Mouse (Mus musculus) liver, postnatal 0 days (tissue): ENCODE data around the gene Plk4. TPM values are rescaled to one million over a fixed set of nuclear protein-coding genes. Genes with fewer than 3 reads are reported as not detected.
A peak's percentile ranks its signal among the peaks of the same experiment; 100 is the strongest.
"Not testable (repeated sequence)": the region's sequence is repeated elsewhere in the genome, so short reads cannot be mapped to it uniquely, and the experiment has no call there.

Experiments used
- ATAC-seq: fragments of 200-750 bp; cut with Nextera tagmentation; 2 replicates; pipeline ENCODE4 v1.8.0; 2017; ENCODE audit warnings: mild to moderate bottlenecking, moderate library complexity
- DNase-seq: peaks from one replicate; pipeline ENCODE4 v3.0.0-alpha.2; 2016
- H3K27ac ChIP-seq: fragments of 300-500 bp; sonication (generic); 2 replicates; pipeline ENCODE4 v1.5.1; 2014; ENCODE audit warnings: antibody characterized with exemption, moderate library complexity, mild to moderate bottlenecking, low read depth
- H3K27me3 ChIP-seq: fragments of 300-500 bp; sonication (generic); 2 replicates; pipeline ENCODE4 v1.6.1; 2014; ENCODE audit warnings: low read length, control low read depth, mixed read lengths; ENCODE audit not compliant: insufficient read depth
- H3K36me3 ChIP-seq: fragments of 300-500 bp; sonication (generic); replicated peaks from 2 replicates; pipeline ENCODE4 v1.6.1; 2014; ENCODE audit warnings: mild to moderate bottlenecking, control low read depth, low read length, moderate library complexity, mixed read lengths; ENCODE audit not compliant: insufficient read depth
- H3K4me1 ChIP-seq: fragments of 300-500 bp; sonication (generic); 2 replicates; pipeline ENCODE4 v1.6.1; 2014; ENCODE audit warnings: antibody characterized with exemption, mild to moderate bottlenecking, control low read depth; ENCODE audit not compliant: insufficient read depth
- H3K4me2 ChIP-seq: fragments of 300-500 bp; sonication (generic); 2 replicates; pipeline ENCODE4 v1.6.1; 2014; ENCODE audit warnings: low read depth, mild to moderate bottlenecking, low read length, moderate library complexity, mixed read lengths
- H3K4me3 ChIP-seq: fragments of 300-500 bp; sonication (generic); 2 replicates; pipeline ENCODE4 v1.5.1; 2014; ENCODE audit warnings: low read depth, low read length
- H3K9ac ChIP-seq: fragments of 300-500 bp; sonication (generic); replicated peaks from 2 replicates; pipeline ENCODE4 v1.6.1; 2014; ENCODE audit warnings: mild to moderate bottlenecking, moderate library complexity
- H3K9me3 ChIP-seq: fragments of 300-500 bp; sonication (generic); 2 replicates; pipeline ENCODE4 v1.6.1; 2016; ENCODE audit warnings: mild to moderate bottlenecking, control low read depth, low read length, mixed read lengths
- CTCF ChIP-seq: sonication (generic); IDR thresholded peaks from 2 replicates; pipeline ENCODE4 v1.5.1; 2016; ENCODE audit warnings: antibody characterized with exemption, low read depth
- EP300 ChIP-seq: IDR thresholded peaks from 2 replicates; pipeline ENCODE4 v1.6.1; 2016; ENCODE audit warnings: antibody characterized with exemption, low read depth, mild to moderate bottlenecking
- WGBS: fragments of 180-500 bp; shearing (Covaris S2); extraction: QIAGEN DNeasy Blood & Tissue Kit; methylation state at CpG from one replicate; pipeline ENCODE4 v1.1.7; 2014; ENCODE audit not compliant: insufficient replicate concordance; 5-methylcytosine and 5-hydroxymethylcytosine counted together
- polyA plus RNA-seq: library from polyadenylated mRNA; unstranded; fragments of >200 nt; fragmentation: Nextera tagmentation; extraction: Ambion mirVana; gene quantifications from 2 replicates; pipeline ENCODE4 v1.2.1, GENCODE M21; 2015

The Plk4 gene
- polyA plus RNA-seq, 1 experiment from 2014 or later, result 15.2 TPM

DNA sequence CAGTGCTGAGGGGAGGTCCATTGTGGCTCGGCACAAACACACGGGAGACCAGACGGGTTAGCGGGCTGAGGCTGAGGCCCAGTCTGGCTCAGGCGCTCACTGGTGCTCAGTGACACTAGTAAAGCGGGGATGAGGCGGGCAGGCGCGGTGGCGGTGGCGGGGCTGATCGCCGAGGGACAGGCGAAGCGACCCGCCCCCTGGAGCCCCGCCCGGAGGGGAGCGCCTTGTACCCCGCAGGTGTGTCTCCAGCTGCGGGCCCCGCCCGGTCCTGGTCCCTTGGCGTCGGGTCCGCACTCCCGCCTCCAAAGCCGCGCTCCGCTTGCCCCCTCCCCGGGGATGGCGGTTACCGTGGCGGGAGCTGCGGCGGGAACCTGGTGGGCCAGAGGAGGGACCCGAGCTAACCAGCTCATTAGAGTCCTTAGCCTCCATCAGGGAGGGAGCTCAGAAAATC, 579 bp downstream of the Plk4 start:
- peak overlapping the region; percentile 99 for H3K4me2 ChIP-seq
- no peaks in the 10 kb centered on the region for H3K27me3 ChIP-seq
- peak overlapping the region; percentile 87 for H3K27ac ChIP-seq
- peak; percentile 83 for DNase-seq
- no peak for TF ChIP-seq EP300
- no peak for TF ChIP-seq CTCF
- under 1% methylated on average over 32 of the region's 37 CpGs for WGBS
- H3K9ac ChIP-seq, result peak overlapping the region; percentile 94
- ATAC-seq, result peak; percentile 70
- peaks cover 20% of the 10 kb centered on the region for H3K36me3 ChIP-seq
- H3K9me3 ChIP-seq, result no peaks in the 10 kb centered on the region
- peaks cover 4% of the 10 kb centered on the region for H3K4me1 ChIP-seq
- H3K4me3 ChIP-seq, result peak overlapping the region; percentile 88

DNA sequence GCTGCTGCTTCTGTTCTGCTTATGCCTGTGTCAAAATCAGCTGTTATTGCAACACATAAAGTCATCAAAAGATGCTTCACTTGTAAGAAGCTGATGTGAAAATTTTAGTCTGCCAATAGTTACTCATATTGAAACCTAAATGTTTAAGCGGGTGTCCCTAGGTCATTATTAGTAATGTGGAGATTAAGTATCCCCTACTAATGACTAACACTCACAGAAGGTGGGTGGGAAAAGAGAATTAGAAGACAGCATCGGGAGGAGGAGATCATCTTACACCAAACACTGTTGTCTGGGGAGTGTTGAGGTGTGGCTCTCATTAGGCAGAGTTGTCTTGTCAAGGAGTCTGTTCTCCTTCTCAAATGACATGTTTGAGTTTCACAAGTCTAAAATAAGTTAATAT, 7.1 kb downstream of the Plk4 start:
- Histone ChIP-seq H3K9me3 (no peaks in the 10 kb centered on the region), H3K27ac (no peak overlapping the region), H3K9ac (no peak overlapping the region), H3K4me1 (no peaks in the 10 kb centered on the region), H3K4me3 (no peak overlapping the region), H3K27me3 (no peaks in the 10 kb centered on the region), H3K4me2 (no peak overlapping the region), H3K36me3 (peaks cover 53% of the 10 kb centered on the region)
- ATAC-seq (no peak), DNase-seq (no peak)
- WGBS, result 85% methylated on average over 2 of the region's 2 CpGs
- TF ChIP-seq CTCF (no peak), EP300 (no peak)

DNA sequence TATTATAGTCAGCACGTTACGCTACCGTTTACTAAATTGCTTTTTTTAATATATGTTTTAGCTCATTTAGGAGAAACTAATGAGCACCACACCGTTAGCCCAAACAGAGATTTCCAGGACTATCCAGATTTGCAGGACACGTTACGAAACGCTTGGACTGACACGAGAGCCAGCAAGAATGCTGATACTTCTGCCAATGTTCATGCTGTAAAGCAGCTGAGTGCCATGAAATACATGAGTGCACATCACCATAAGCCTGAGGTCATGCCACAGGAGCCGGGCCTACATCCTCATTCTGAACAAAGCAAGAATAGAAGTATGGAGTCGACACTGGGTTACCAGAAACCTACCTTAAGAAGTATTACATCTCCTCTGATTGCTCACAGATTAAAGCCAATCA, 8.9 kb downstream of the Plk4 start:
- Histone ChIP-seq H3K9me3 (no peaks in the 10 kb centered on the region), H3K27ac (no peak overlapping the region), H3K4me2 (no peak overlapping the region), H3K9ac (no peak overlapping the region), H3K4me1 (no peaks in the 10 kb centered on the region), H3K27me3 (no peaks in the 10 kb centered on the region), H3K4me3 (no peak overlapping the region), H3K36me3 (peaks cover 61% of the 10 kb centered on the region)
- TF ChIP-seq EP300, result no peak
- no peak for TF ChIP-seq CTCF
- ATAC-seq (no peak), DNase-seq (no peak)
- WGBS, result 94% methylated on average over 10 of the region's 10 CpGs

DNA sequence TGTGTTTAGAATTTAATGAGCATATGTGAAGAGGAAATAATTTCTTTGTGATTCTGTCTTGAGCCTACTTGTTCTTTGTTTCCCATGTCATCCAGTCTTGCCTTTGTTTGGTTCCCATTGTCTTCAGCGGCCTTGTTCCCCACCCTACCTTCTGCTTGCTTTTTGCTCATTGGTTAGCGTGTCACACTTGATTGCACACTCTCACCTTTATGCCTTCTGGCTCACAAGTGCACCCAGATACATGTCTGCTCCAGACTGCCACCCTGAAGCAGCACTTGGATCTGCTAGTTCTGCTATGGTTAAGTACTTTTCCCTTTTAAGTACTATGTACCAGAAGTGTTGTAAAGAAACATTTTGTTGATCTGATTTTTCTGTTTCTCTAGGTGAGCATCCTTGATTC, 10.1 kb downstream of the Plk4 start:
- Histone ChIP-seq H3K27ac (no peak overlapping the region), H3K9me3 (no peaks in the 10 kb centered on the region), H3K27me3 (no peaks in the 10 kb centered on the region), H3K9ac (no peak overlapping the region), H3K4me2 (no peak overlapping the region), H3K4me3 (no peak overlapping the region), H3K36me3 (peaks cover 63% of the 10 kb centered on the region), H3K4me1 (no peaks in the 10 kb centered on the region)
- TF ChIP-seq EP300 (no peak), CTCF (no peak)
- DNase-seq (no peak), ATAC-seq (no peak)
- WGBS, result 95% methylated on average over 2 of the region's 2 CpGs

DNA sequence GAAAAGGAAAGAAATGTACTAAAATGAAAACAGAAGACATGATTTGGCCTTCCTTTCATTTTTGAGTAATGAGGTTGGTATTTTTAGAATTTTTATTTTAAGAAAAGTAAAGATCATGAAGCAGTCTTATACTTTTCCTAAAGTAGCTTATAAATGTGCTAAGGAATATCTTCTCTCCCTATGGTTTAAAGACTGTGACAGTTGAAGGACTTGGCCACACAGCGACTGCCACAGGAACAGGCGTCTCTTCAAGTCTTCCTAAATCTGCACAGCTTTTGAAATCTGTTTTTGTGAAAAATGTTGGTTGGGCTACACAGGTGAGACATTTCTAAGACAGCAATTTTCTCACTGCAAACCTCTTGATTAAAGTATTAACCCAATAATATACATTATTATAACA, 13.5 kb downstream of the Plk4 start:
- no peak overlapping the region for H3K9ac ChIP-seq
- no peak overlapping the region for H3K4me2 ChIP-seq
- H3K36me3 ChIP-seq, result peaks cover 62% of the 10 kb centered on the region
- no peaks in the 10 kb centered on the region for H3K27me3 ChIP-seq
- H3K9me3 ChIP-seq, result no peaks in the 10 kb centered on the region
- 95% methylated on average over 2 of the region's 2 CpGs for WGBS
- DNase-seq (no peak), ATAC-seq (no peak)
- H3K4me3 ChIP-seq, result no peak overlapping the region
- no peaks in the 10 kb centered on the region for H3K4me1 ChIP-seq
- no peak for TF ChIP-seq EP300
- TF ChIP-seq CTCF, result no peak
- no peak overlapping the region for H3K27ac ChIP-seq

DNA sequence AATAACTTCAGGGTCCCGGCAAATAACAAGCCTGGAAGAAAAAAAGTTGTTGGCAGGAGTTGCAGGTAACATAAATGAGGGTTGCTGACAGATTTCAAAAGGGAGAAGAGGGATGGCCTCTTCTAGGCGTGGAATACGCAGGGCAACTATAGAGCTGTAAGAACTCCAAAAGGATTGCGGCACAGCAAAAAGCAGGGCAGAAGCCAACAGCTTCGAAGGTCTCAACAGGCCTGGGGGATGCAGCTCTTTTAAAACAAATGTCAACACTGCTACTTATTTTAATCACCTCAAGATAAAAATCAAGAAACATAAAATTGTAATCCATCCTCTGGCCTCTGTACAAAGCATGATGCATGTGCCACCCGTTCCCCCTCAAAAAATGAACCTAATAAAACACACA, 45.7 kb downstream of the Plk4 start:
- not testable (repeated sequence) for H3K4me1 ChIP-seq, H3K27ac ChIP-seq, DNase-seq, H3K27me3 ChIP-seq, H3K9me3 ChIP-seq, ATAC-seq, H3K36me3 ChIP-seq
- 84% methylated on average over 5 of the region's 6 CpGs for WGBS
- peak overlapping the region; percentile 61 for H3K4me3 ChIP-seq
- H3K4me2 ChIP-seq, result peak overlapping the region; percentile 71; the same call in 1 of the 2 replicates
- peak overlapping the region; percentile 84 for H3K9ac ChIP-seq

DNA sequence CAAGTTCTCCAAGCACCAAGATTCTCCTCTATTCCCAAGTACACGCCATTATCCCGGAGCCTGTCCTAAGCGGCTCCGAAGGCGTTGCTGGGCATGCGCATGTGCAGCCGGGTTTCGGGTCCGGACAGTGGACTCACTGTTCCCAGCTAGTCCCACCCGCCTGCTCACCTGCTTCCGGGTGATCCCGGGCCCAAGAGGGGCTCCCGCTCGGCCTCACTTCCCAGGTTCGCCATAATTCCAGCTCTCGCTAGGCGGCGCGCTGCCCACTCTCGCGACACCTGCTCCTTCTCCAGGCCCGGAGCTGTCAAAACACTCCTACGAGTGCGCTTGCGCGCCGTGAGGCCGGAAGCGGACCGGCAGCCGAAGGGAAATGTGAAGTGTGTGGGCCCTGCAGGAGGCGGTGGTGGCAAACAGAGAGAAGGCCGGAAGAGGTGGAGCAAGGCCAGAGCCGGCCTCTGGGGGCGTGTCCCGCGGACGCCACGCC, 46.7 kb downstream of the Plk4 start, which contains the start of gene Mfsd8:
Gene Mfsd8 (minus strand): TSS at position 414 of the 484 bp plus-strand sequence.
- H3K27ac ChIP-seq, result peak within 1 kb of the TSS; percentile 86
- not testable (repeated sequence) for H3K27me3 ChIP-seq, H3K4me1 ChIP-seq, H3K36me3 ChIP-seq, H3K9me3 ChIP-seq
- peak; percentile 97 for DNase-seq
- peak within 1 kb of the TSS; percentile 84 for H3K9ac ChIP-seq
- peak within 1 kb of the TSS; percentile 71 for H3K4me2 ChIP-seq
- peak within 1 kb of the TSS; percentile 61 for H3K4me3 ChIP-seq
- ATAC-seq, result peak; percentile 98
- under 1% methylated on average over 34 of the region's 39 CpGs for WGBS
- TF ChIP-seq CTCF, result peak; percentile 78
- TF ChIP-seq EP300, result peak; percentile 74

DNA sequence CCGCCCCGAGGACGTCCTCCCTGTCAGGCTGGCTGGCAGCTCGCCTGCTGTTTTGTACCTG, 47.0 kb downstream of the Plk4 start, which contains the start of gene Abhd18:
Gene Abhd18 (plus strand): TSS at position 14 of the 61 bp plus-strand sequence.
- not testable (repeated sequence) for ATAC-seq, H3K36me3 ChIP-seq, H3K9me3 ChIP-seq, DNase-seq, H3K4me1 ChIP-seq, H3K27me3 ChIP-seq
- peak within 1 kb of the TSS; percentile 86 for H3K27ac ChIP-seq
- H3K4me3 ChIP-seq, result peak within 1 kb of the TSS; percentile 61
- H3K4me2 ChIP-seq, result peak within 1 kb of the TSS; percentile 71
- WGBS, result no CpG with 5 or more reads among the region's 4 CpGs
- peak within 1 kb of the TSS; percentile 84 for H3K9ac ChIP-seq
